Mouse (Mus musculus) retina, postnatal 7 days (tissue): ENCODE measurements around the gene Zfp948.
"Not testable (repeated sequence)": the region's sequence is repeated elsewhere in the genome, so short reads cannot be mapped to it uniquely, and the experiment has no call there.

Experiments
- DNase-seq: peaks from one replicate; pipeline ENCODE4 v3.0.0-alpha.2; 2012; ENCODE audit warnings: low read depth, low spot score

Zfp948 gene

DNA sequence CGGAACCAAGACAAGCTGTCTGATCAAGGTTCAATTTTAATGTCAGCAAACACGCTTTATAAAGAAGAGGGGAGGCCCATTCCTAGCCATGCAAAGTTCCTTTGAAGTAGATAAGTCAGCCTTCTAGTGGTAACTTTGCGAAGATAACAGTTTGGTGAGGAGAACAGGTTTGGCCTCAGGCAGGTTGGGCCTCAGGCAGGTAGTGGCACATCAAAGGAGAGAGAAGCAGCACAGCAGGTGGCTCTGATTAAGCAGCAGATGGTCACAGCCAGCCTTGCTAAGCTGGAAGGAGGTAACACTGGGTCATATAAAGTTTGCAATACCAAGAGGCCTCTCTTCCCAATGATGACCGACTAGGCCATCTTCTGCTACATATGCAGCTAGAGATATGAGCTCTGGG is 69.0 kb downstream of the Zfp948 start:
- not testable (repeated sequence) for DNase-seq
